Mouse (Mus musculus) MEL-GATA-1-ER (cell line): ENCODE measurements around the gene Hoxb8.

Experiments
- DNase-seq: peaks from one replicate; pipeline ENCODE4 v3.0.0-alpha.2; 2012; ENCODE audit warnings: low read depth; ENCODE audit errors: extremely low read depth

Hoxb8 gene

GRCm38 (mm10) chr11:96281855-96282570, at the start of gene Hoxb8:
Gene Hoxb8, plus strand, starts transcription at chr11:96281905.
- DNase-seq, result no peak

GRCm38 (mm10) chr11:96234906-96235305, 46.8 kb upstream of the Hoxb8 start:
- no peak for DNase-seq

GRCm38 (mm10) chr11:96240211-96240610, 41.5 kb upstream of the Hoxb8 start:
- peak; percentile 29 for DNase-seq

- DNase-seq, result no peak
Measured at GRCm38 (mm10) chr11:96250901-96251300, 30.8 kb upstream of the Hoxb8 start.

GRCm38 (mm10) chr11:96251480-96252031, 30.1 kb upstream of the Hoxb8 start:
- DNase-seq, result no peak

- DNase-seq, result no peak
Measured at GRCm38 (mm10) chr11:96252541-96253120, 29.1 kb upstream of the Hoxb8 start.

- DNase-seq, result no peak
Measured at GRCm38 (mm10) chr11:96254221-96254620, 27.5 kb upstream of the Hoxb8 start.

GRCm38 (mm10) chr11:96255111-96255995, 26.4 kb upstream of the Hoxb8 start:
- no peak for DNase-seq

GRCm38 (mm10) chr11:96255996-96256445, 25.7 kb upstream of the Hoxb8 start:
- no peak for DNase-seq

- DNase-seq, result no peak
Measured at GRCm38 (mm10) chr11:96257141-96257540, 24.6 kb upstream of the Hoxb8 start.

- DNase-seq, result no peak
Measured at GRCm38 (mm10) chr11:96259038-96259437, 22.7 kb upstream of the Hoxb8 start.

- no peak for DNase-seq
Measured at GRCm38 (mm10) chr11:96259511-96259910, 22.2 kb upstream of the Hoxb8 start.

GRCm38 (mm10) chr11:96260310-96260970, 21.3 kb upstream of the Hoxb8 start:
- no peak for DNase-seq

GRCm38 (mm10) chr11:96261323-96261890, 20.3 kb upstream of the Hoxb8 start:
- peak; percentile 21 for DNase-seq

GRCm38 (mm10) chr11:96262262-96262830, 19.4 kb upstream of the Hoxb8 start:
- no peak for DNase-seq

GRCm38 (mm10) chr11:96263636-96264389, 17.9 kb upstream of the Hoxb8 start:
- no peak for DNase-seq

- DNase-seq, result no peak
Measured at GRCm38 (mm10) chr11:96264390-96265020, 17.2 kb upstream of the Hoxb8 start.

GRCm38 (mm10) chr11:96265954-96266353, 15.8 kb upstream of the Hoxb8 start:
- DNase-seq, result no peak
